Mouse (Mus musculus) forebrain, embryonic 15.5 days (tissue): ENCODE measurements around the gene Nfe2. TPM values are rescaled to one million over a fixed set of nuclear protein-coding genes. Genes with fewer than 3 reads are reported as not detected.
"Not testable (repeated sequence)": the region's sequence is repeated elsewhere in the genome, so short reads cannot be mapped to it uniquely, and the experiment has no call there.

Source experiments
- ATAC-seq: fragments of 200-750 bp; cut with Nextera tagmentation; replicated peaks from 2 replicates; pipeline ENCODE4 v1.8.0; 2017; ENCODE audit warnings: mild to moderate bottlenecking, moderate TSS enrichment, moderate library complexity
- H3K27ac ChIP-seq: fragments of 300-500 bp; sonication (generic); replicated peaks from 2 replicates; pipeline ENCODE4 v1.5.1; 2015; ENCODE audit warnings: mild to moderate bottlenecking, inconsistent platforms
- H3K27me3 ChIP-seq: fragments of 300-500 bp; sonication (generic); 2 replicates; pipeline ENCODE4 v1.6.1; 2015; ENCODE audit warnings: inconsistent platforms
- H3K36me3 ChIP-seq: fragments of 300-500 bp; sonication (generic); 2 replicates; pipeline ENCODE4 v1.6.1; 2015; ENCODE audit warnings: mild to moderate bottlenecking, inconsistent platforms
- H3K4me1 ChIP-seq: fragments of 300-500 bp; sonication (generic); 2 replicates; pipeline ENCODE4 v1.6.1; 2015; ENCODE audit warnings: inconsistent platforms
- H3K4me2 ChIP-seq: fragments of 300-500 bp; sonication (generic); replicated peaks from 2 replicates; pipeline ENCODE4 v1.6.1; 2015; ENCODE audit warnings: mild to moderate bottlenecking, inconsistent platforms
- H3K4me3 ChIP-seq: fragments of 300-500 bp; sonication (generic); 2 replicates; pipeline ENCODE4 v1.5.1; 2015; ENCODE audit warnings: mild to moderate bottlenecking, inconsistent platforms
- H3K9ac ChIP-seq: fragments of 300-500 bp; sonication (generic); replicated peaks from 2 replicates; pipeline ENCODE4 v1.6.1; 2015; ENCODE audit warnings: mild to moderate bottlenecking, inconsistent platforms
- H3K9me3 ChIP-seq: fragments of 300-500 bp; sonication (generic); 2 replicates; pipeline ENCODE4 v1.6.1; 2016; ENCODE audit warnings: inconsistent platforms
- WGBS: fragments of 180-500 bp; shearing (Covaris S2); methylation state at CpG from one replicate; pipeline ENCODE4 v1.1.7; 2015; ENCODE audit warnings: mixed read lengths; 5-methylcytosine and 5-hydroxymethylcytosine counted together
- polyA plus RNA-seq: library from polyadenylated mRNA; unstranded; fragments of >200 nt; fragmentation: Nextera tagmentation; extraction: Ambion mirVana; gene quantifications from 2 replicates; pipeline ENCODE4 v1.2.1, GENCODE M21; 2015

Gene Nfe2
- polyA plus RNA-seq, 1 experiment from 2014 or later = 0.38 TPM

DNA sequence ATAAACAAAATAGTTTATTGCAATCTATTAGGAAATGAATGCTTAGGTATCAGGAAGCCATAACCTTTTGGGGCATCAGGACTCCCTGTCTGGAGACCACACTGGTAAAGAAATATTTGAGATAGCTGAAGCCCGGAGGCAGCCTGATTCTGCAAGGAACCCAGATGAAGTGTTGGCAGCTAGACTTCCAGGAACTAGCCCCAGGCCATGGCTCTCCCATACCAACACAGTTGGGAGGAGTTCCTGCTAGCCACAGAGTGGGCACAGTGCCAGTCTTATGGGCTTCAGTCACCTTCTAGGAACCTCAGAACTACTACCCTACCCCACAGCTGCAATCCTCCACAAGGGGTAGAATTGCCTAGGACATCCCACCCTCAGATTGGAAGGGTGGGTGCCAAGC, 1.8 kb upstream of the Nfe2 start:
- WGBS = 69% methylated on average over 1 of the region's 1 CpGs
- no peaks in the 10 kb centered on the region for H3K36me3 ChIP-seq
- H3K27me3 ChIP-seq = peaks cover 5% of the 10 kb centered on the region; the same call in 1 of the 2 replicates
- H3K27ac ChIP-seq = no peak overlapping the region
- peaks cover 4% of the 10 kb centered on the region for H3K4me1 ChIP-seq
- H3K4me2 ChIP-seq = no peak overlapping the region
- no peak overlapping the region for H3K9ac ChIP-seq
- H3K9me3 ChIP-seq = no peaks in the 10 kb centered on the region
- ATAC-seq = no peak
- H3K4me3 ChIP-seq = no peak overlapping the region

DNA sequence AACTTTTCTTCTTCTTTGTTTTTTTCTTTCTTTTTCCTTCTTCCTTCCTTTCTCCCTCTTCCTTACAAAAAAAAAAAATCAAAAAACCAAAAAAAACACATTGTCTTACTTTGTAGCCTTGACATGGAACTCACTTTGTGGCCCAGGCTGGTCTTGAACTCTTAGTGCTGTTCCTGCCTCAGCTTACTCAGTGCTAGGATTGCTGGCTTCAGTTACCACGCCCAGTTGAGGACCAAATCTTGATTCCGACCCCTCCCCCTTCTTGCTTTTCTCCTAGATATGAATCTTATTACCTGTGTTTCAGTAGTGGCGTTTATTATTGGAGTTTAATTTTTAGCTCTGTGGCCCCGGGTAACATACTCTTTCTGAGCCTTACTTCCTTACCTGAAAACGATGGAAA, 959 bp upstream of the Nfe2 start:
- no peak for ATAC-seq
- 88% methylated on average over 5 of the region's 5 CpGs for WGBS
- H3K9ac ChIP-seq = no peak overlapping the region
- H3K9me3 ChIP-seq = no peaks in the 10 kb centered on the region
- H3K4me1 ChIP-seq = peaks cover 6% of the 10 kb centered on the region
- no peak overlapping the region for H3K4me2 ChIP-seq
- no peaks in the 10 kb centered on the region for H3K36me3 ChIP-seq
- no peak overlapping the region for H3K4me3 ChIP-seq
- H3K27ac ChIP-seq = no peak overlapping the region
- H3K27me3 ChIP-seq = peaks cover 5% of the 10 kb centered on the region; the same call in 1 of the 2 replicates

DNA sequence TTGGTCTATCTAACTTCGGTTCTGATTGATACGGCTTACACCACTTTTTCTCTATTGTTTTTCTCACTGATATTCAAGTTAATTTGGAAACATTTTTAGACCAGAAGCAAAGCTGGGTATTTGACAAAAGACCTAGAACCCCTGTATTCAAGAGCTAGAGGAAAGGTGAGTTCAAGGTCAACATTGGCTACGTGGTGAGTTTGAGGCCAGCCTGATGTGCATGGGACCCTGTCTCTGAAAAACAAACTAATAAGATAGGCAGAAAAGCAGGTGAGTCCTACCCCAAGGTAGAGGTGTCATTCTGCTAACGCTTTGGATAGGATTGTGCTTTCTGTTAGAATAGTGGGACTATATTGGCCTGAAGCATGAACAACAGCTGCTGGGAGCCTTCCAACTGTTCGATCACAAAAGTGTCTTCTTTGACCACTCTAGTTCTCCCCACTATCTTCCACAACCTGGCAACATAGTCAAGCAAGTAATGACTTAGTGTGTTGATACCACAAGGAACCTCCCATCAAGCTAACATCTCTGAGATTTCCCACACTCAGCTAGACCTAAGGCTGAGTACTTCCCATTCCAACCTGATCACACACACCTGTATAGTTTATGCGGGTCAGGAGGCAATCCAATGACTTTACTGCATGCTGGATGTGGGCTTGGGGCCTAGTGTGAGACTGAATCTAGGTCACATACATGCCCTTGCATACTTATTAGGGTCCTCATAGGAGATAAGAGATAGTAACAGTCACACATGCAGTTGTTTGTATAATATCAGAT, 1.8 kb downstream of the Nfe2 start:
- no peak overlapping the region for H3K27ac ChIP-seq
- H3K4me2 ChIP-seq = no peak overlapping the region
- peaks cover 6% of the 10 kb centered on the region for H3K4me1 ChIP-seq
- peaks cover 5% of the 10 kb centered on the region; the same call in 1 of the 2 replicates for H3K27me3 ChIP-seq
- no peaks in the 10 kb centered on the region for H3K36me3 ChIP-seq
- 93% methylated on average over 6 of the region's 6 CpGs for WGBS
- no peaks in the 10 kb centered on the region for H3K9me3 ChIP-seq
- no peak overlapping the region for H3K4me3 ChIP-seq
- no peak overlapping the region for H3K9ac ChIP-seq
- no peak for ATAC-seq

DNA sequence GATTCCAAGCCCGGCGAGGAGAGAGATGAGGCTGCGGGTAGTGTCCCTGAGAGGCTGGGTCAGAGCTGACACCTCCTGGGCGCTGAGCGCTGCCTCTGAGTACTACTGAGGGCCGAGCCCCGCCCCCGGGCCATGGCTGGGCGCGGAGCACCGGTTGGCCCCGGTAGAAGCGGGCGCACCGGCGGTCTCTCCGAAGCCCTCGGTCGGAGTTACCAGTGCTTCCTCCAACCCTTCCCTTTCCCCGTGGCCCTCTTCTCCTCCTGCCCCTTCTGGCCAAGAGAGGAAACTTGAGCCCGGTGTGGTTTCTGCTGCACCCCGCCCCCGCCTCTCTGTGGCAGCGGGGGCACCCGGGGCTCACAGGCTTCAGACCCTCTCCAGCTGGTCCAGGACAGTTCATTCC, 3.0 kb downstream of the Nfe2 start:
- H3K9me3 ChIP-seq = no peaks in the 10 kb centered on the region
- H3K4me1 ChIP-seq = peaks cover 6% of the 10 kb centered on the region
- H3K27ac ChIP-seq = no peak overlapping the region
- peak overlapping the region; percentile 28 for H3K4me3 ChIP-seq
- H3K27me3 ChIP-seq = peaks cover 5% of the 10 kb centered on the region; the same call in 1 of the 2 replicates
- ATAC-seq = peak; percentile 29; the same call in 1 of the 2 replicates
- H3K9ac ChIP-seq = peak overlapping the region; percentile 32; the same call in 1 of the 2 replicates
- 1% methylated on average over 25 of the region's 25 CpGs for WGBS
- no peaks in the 10 kb centered on the region for H3K36me3 ChIP-seq
- H3K4me2 ChIP-seq = peak overlapping the region; percentile 56

DNA sequence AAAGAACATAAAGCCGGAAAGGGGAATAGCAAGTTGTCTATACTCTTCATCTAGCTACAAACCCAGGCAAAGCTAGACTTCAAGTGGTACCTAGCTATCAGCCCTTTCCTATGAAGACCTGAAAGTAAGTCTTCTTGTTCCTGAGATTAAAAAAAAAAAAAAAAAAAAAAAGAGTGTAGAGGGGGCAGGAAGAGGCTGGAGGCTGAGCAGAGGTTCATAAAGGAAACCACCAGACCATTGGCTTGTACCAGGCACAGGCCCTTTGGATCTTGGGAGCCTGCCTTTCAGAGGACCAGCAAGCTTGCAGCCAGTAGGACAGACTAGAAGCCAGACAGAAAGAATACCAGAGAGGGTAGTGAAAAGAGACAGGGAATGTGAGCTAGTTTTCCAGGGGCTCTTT, 4.9 kb downstream of the Nfe2 start:
- no peak for ATAC-seq
- WGBS = 94% methylated on average over 1 of the region's 1 CpGs

DNA sequence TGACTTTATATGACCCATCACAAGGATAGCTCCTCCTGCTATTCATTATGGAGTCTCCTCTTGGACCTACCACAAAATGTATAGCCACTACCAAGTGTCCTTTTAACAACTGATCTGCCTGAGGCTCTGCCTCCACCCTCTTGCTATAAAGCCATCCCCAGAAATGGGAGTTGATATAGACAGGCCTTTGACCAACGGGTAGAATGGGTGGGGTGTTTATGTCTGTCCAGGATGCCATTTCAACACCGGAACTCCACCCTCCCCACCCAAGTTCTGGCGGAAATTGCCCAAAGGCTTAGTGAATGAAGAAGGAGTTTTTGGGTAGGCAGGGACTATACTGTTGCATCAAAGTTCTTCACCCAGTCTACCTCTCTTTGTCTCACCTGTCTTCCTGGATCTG, 5.5 kb downstream of the Nfe2 start:
- Histone ChIP-seq H3K4me1 (peaks cover 6% of the 10 kb centered on the region), H3K27me3 (0 out of 2 replicates have a peak, but pooled peaks cover 2% of the 10 kb centered on the region), H3K9ac (no peak overlapping the region), H3K9me3 (no peaks in the 10 kb centered on the region), H3K4me2 (no peak overlapping the region), H3K27ac (no peak overlapping the region), H3K36me3 (peaks cover 18% of the 10 kb centered on the region), H3K4me3 (no peak overlapping the region)
- WGBS = 87% methylated on average over 3 of the region's 3 CpGs
- no peak for ATAC-seq

More for the DNA sequence above, 4.9 kb downstream of the Nfe2 start:
- Histone ChIP-seq H3K36me3 (peaks cover 11% of the 10 kb centered on the region), H3K4me2 (no peak overlapping the region), H3K27ac (no peak overlapping the region), H3K27me3 (peaks cover 5% of the 10 kb centered on the region; the same call in 1 of the 2 replicates), H3K9ac (no peak overlapping the region), H3K4me3 (no peak overlapping the region), H3K9me3 (no peaks in the 10 kb centered on the region), H3K4me1 (peaks cover 6% of the 10 kb centered on the region)

DNA sequence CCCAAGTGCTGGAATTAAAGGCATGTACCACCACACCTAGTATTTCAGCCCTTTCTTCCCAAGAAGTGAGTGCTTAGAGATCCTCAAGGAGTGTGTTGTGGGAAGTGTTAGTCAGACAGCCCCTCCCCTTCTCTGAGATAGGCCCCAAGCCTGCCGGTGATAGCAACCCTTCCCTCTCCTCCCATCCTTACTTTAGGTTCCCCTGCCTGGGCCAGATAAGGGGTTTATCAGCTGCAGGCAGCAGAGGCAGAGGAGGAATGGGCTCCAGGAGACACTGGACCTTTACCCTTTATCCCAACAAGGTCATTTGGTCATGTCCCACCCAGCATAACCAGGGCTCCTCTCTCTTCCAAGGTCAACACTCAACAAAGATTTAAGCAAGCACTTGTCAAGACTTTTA, 6.6 kb downstream of the Nfe2 start:
- WGBS = 70% methylated on average over 1 of the region's 1 CpGs
- H3K9me3 ChIP-seq = no peaks in the 10 kb centered on the region
- peaks cover 29% of the 10 kb centered on the region for H3K36me3 ChIP-seq
- no peaks in the 10 kb centered on the region for H3K27me3 ChIP-seq
- H3K9ac ChIP-seq = no peak overlapping the region
- H3K27ac ChIP-seq = no peak overlapping the region
- ATAC-seq = no peak
- no peak overlapping the region for H3K4me2 ChIP-seq
- peaks cover 6% of the 10 kb centered on the region for H3K4me1 ChIP-seq
- no peak overlapping the region for H3K4me3 ChIP-seq

DNA sequence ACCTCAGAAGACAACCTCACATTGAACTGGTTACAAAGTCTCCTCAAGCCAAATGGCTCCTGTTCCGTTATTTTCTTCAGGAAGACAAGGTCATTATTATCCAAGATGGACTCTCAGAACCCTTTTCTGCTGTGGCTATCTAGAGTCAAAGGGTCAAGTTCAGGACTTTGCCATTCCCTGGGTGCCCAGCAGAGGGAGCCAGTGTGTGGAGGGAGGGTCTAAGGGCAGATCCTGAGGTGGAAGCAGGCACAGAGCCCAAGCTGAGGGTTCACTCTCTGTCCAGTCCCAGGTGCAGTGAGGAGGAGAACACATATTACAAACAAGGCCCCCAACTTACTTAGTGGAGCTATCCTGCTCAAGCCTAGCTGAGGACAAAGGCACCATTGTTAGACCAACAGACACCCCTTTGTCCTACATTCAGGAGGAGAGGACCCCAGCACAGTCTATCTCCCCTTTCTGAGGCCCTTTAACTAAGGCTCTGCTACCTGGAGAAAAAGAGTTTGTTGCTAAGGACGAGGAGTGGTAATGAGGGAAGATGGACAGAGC, 7.9 kb downstream of the Nfe2 start:
- Histone ChIP-seq H3K27me3 (no peaks in the 10 kb centered on the region), H3K4me1 (peaks cover 9% of the 10 kb centered on the region), H3K9me3 (no peaks in the 10 kb centered on the region), H3K27ac (no peak overlapping the region), H3K4me2 (no peak overlapping the region), H3K4me3 (no peak overlapping the region), H3K36me3 (peaks cover 41% of the 10 kb centered on the region), H3K9ac (no peak overlapping the region)
- WGBS = 26% methylated on average over 2 of the region's 2 CpGs
- no peak for ATAC-seq

DNA sequence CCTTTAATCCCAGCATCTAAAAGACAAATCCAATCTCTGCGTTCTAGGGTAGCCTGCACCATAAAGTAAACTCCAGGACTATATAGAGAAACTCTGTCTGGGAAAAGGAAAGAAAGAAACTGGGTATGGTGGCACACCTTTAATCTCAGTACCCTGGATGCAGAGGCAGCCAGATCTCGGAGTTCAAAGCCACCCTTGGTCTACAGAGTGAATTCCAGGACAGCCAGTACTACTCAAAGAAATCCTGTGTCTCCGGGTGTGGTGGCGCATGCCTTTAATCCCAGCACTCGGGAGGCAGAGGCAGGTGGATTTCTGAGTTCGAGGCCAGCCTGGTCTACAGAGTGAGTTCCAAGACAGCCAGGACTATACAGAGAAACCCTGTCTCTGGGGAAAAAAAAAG, 8.7 kb downstream of the Nfe2 start:
- WGBS = 92% methylated on average over 6 of the region's 6 CpGs
- H3K27me3 ChIP-seq, H3K9ac ChIP-seq, H3K4me2 ChIP-seq, ATAC-seq, H3K27ac ChIP-seq, H3K9me3 ChIP-seq, H3K4me3 ChIP-seq, H3K4me1 ChIP-seq: not testable (repeated sequence)
- H3K36me3 ChIP-seq = peaks cover 45% of the 10 kb centered on the region

DNA sequence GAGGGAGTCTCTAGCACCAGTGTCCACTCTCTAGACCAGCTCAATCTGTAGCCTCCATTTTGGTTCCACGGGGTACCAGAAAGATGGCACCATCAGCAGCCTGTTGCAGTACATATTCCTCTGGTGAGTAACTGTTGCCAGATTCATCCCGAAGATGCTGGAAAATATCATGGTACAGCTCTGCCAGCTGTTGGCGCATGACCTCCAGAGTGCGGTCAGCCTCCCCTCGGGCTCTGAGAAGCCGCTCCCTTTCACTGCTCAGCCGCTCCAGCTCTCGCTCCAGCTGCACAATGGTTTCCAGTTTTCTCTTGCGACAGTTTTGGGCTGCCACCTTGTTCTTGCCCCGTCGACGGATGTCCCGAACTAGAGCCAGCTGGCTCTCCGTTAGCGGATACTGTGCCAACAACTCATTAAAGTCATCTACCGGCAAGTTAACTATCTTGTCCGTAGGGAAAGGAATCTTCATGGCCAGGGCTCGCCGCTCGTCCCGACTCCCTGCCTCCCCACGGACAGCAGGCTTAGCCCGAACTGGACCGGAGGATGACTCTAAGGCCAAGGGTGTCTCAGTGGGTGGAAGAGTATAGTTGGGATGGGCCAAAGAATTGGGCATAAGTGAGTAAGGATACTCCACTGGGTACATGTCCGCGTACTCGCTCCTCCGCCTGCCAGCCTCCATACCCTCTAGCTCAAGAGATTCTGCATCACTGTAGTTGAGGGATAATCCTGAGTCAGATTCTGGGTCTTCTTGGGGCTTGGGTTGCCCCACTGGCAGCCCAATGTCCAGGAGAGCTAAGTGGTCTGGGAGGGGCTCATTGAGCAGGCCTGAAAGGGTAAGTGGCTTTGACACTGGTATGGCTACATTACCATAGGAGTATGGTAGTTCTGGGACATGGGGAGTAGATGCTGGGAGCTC, 9.5 kb downstream of the Nfe2 start:
- no peak overlapping the region for H3K27ac ChIP-seq
- no peaks in the 10 kb centered on the region for H3K27me3 ChIP-seq
- ATAC-seq = peak; percentile 33
- H3K36me3 ChIP-seq = peaks cover 50% of the 10 kb centered on the region
- H3K9me3 ChIP-seq = no peaks in the 10 kb centered on the region
- no peak overlapping the region for H3K9ac ChIP-seq
- 77% methylated on average over 28 of the region's 28 CpGs for WGBS
- H3K4me2 ChIP-seq = no peak overlapping the region
- peaks cover 12% of the 10 kb centered on the region for H3K4me1 ChIP-seq
- no peak overlapping the region for H3K4me3 ChIP-seq

DNA sequence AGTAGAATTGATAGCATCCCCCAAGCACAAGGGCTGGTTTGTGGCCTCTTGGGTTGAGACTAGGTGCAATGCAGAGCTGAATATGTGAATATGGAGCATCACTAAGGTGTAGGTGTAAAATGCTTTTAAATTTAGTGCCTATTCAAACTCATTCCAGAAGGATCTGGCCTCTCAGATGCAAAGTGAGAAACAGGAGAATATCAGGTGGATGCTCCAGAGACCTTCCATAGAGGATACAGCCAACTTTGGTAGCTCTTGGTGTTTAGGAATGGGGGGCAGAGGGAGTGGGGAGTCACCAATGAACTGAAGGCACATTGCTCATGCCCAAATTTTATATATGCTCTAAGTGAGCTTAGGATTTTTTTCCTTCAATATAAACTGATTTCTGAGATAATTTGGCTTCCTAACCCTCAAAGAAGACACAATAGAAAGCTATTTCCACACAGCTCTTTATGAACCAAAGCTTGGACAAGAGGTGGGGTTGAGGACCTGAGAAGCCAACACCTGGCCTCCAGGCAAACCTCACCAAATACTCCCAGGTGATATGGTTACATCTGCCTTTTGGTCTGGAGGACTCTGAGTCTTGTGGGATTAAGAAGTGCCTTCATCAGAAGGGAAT, 10.3 kb downstream of the Nfe2 start:
- Histone ChIP-seq H3K4me2 (no peak overlapping the region), H3K27me3 (no peaks in the 10 kb centered on the region), H3K36me3 (peaks cover 58% of the 10 kb centered on the region), H3K27ac (no peak overlapping the region), H3K9me3 (no peaks in the 10 kb centered on the region), H3K4me3 (no peak overlapping the region), H3K4me1 (peaks cover 20% of the 10 kb centered on the region), H3K9ac (no peak overlapping the region)
- ATAC-seq = no peak
